Mouse (Mus musculus) liver, postnatal 0 days (tissue): ENCODE results near the gene Utf1.

Experiments used
- CTCF ChIP-seq: sonication (generic); IDR thresholded peaks from 2 replicates; pipeline ENCODE4 v1.5.1; 2016; ENCODE audit warnings: antibody characterized with exemption, low read depth
- EP300 ChIP-seq: IDR thresholded peaks from 2 replicates; pipeline ENCODE4 v1.6.1; 2016; ENCODE audit warnings: antibody characterized with exemption, low read depth, mild to moderate bottlenecking

DNA sequence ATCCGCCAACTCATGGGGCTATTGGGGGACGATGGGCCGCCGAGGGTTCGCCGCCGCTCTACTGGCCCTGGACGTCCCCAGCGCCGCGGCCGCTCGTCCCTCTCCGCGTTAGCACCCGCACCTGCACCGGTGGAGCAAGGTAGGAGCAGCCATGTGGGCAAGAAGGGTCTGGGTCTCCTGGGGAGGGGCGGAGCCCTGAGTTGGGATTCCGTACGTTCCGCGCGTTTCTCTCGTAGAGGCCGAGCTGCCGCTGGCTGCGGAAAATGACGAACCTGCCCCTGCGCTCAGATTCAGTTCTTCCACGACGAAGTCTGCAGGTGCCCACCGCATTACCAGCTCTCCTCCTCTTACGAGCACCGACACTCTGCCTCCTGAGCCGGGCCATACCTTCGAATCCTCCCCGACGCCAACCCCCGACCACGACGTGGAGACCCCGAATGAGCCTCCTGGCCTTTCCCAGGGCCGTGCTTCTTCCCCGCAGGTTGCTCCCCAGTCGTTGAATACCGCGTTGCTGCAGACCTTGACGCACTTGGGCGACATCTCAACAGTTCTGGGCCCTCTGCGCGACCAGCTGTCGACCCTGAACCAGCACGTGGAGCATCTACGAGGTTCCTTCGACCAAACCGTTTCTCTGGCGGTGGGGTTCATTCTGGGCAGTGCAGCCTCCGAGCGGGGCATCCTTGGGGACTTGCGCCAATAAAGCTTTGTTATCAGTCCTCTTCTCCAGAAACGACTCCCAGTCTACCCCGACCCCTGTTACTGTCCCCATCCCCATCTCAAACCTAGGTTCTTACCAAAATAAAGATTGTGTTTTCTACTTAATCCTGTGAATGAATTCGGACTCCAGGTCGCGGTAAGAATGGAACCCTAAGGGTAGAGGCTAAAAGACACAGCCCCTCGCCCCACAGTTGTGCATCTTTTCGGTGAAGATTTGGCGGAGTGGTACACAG lies 977 bp downstream of the Utf1 start:
- TF ChIP-seq CTCF: no peak
- TF ChIP-seq EP300: no peak
